Mouse (Mus musculus) liver, embryonic 14.5 days (tissue): ENCODE measurements around the gene Wap.
A peak's percentile ranks its signal among the peaks of the same experiment; 100 is the strongest.

Experiments
- CTCF ChIP-seq: IDR thresholded peaks from 2 replicates; pipeline ENCODE4 v1.5.1; 2016; ENCODE audit warnings: antibody characterized with exemption, low read depth, control low read depth
- EP300 ChIP-seq: IDR thresholded peaks from 2 replicates; pipeline ENCODE4 v1.6.1; 2016; ENCODE audit warnings: antibody characterized with exemption, low read depth

DNA sequence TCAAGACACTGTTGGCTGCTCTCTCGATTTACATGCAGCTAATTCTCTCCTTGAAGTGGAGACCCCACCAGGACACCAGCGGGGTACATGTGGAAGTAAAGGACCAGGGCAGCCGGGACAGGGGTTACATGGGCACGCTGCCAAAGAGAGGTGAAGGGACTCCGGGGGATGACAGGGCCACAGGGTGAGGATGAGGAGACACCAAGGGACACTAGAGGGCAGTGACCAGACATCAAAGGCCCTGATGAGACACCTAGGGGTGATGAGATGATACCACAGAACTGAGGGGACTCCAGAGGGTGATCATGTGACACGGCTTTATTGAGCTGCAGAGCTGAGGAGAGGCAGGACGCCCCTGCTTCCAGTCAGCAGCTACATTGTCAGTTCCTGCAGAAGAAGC, 40.9 kb downstream of the Wap start:
- TF ChIP-seq CTCF = peak; percentile 56
- TF ChIP-seq EP300 = no peak
